Mouse (Mus musculus): ENCODE measurements around the gene Crot. TPM values are rescaled to one million over a fixed set of nuclear protein-coding genes. Genes with fewer than 3 reads are reported as not detected.

Gene Crot
- polyA plus RNA-seq, 1 experiment, result 24.8 TPM

- H3K27ac ChIP-seq (ENCODE audit: insufficient read depth, low read length), result no peak overlapping the region
- WGBS, result 93% methylated on average over 16 of the region's 16 CpGs
- no peak for TF ChIP-seq CTCF (IDR thresholded peaks at IDR 0.05; ENCODE audit: borderline replicate concordance, insufficient read depth, low read depth, low read length)
- TF ChIP-seq POLR2A (IDR thresholded peaks at IDR 0.05; ENCODE audit: borderline replicate concordance, insufficient read depth, low read length), result no peak
- H3K4me3 ChIP-seq (replicated peaks; ENCODE audit: insufficient read depth, low read depth, low read length), result no peak overlapping the region
- peaks cover 2% of the 10 kb centered on the region; the same call in 1 of the 2 replicates for H3K4me1 ChIP-seq (ENCODE audit: control insufficient read depth, insufficient read depth, low read length)
- no peak for DNase-seq
- H3K27me3 ChIP-seq (ENCODE audit: control insufficient read depth, insufficient read depth, low read length), result no peaks in the 10 kb centered on the region
Observed at GRCm38 (mm10) chr5:8991626-8992025, 5.5 kb downstream of the Crot start.

GRCm38 (mm10) chr5:8990526-8990925 lies 6.6 kb downstream of the Crot start:
- Histone ChIP-seq H3K27me3 (ENCODE audit: control insufficient read depth, insufficient read depth, low read length) (no peaks in the 10 kb centered on the region), H3K4me3 (replicated peaks; ENCODE audit: insufficient read depth, low read depth, low read length) (no peak overlapping the region), H3K4me1 (ENCODE audit: control insufficient read depth, insufficient read depth, low read length) (peaks cover 2% of the 10 kb centered on the region; the same call in 1 of the 2 replicates), H3K27ac (ENCODE audit: insufficient read depth, low read length) (no peak overlapping the region)
- no peak for DNase-seq
- TF ChIP-seq CTCF (IDR thresholded peaks at IDR 0.05; ENCODE audit: borderline replicate concordance, insufficient read depth, low read depth, low read length) (no peak), POLR2A (IDR thresholded peaks at IDR 0.05; ENCODE audit: borderline replicate concordance, insufficient read depth, low read length) (no peak)
- 92% methylated on average over 13 of the region's 13 CpGs for WGBS

- Histone ChIP-seq H3K4me1 (ENCODE audit: control insufficient read depth, insufficient read depth, low read length) (no peaks in the 10 kb centered on the region), H3K27ac (ENCODE audit: insufficient read depth, low read length) (no peak overlapping the region), H3K27me3 (ENCODE audit: control insufficient read depth, insufficient read depth, low read length) (no peaks in the 10 kb centered on the region), H3K4me3 (replicated peaks; ENCODE audit: insufficient read depth, low read depth, low read length) (no peak overlapping the region)
- TF ChIP-seq POLR2A (IDR thresholded peaks at IDR 0.05; ENCODE audit: borderline replicate concordance, insufficient read depth, low read length), result no peak
- TF ChIP-seq CTCF (IDR thresholded peaks at IDR 0.05; ENCODE audit: borderline replicate concordance, insufficient read depth, low read depth, low read length), result no peak
- DNase-seq, result no peak
- 63% methylated on average over 5 of the region's 5 CpGs for WGBS
Observed at GRCm38 (mm10) chr5:8987925-8988324, 9.2 kb downstream of the Crot start.

GRCm38 (mm10) chr5:8985470-8985869 lies 11.7 kb downstream of the Crot start:
- Histone ChIP-seq H3K4me1 (ENCODE audit: control insufficient read depth, insufficient read depth, low read length) (no peaks in the 10 kb centered on the region), H3K4me3 (replicated peaks; ENCODE audit: insufficient read depth, low read depth, low read length) (no peak overlapping the region), H3K27me3 (ENCODE audit: control insufficient read depth, insufficient read depth, low read length) (no peaks in the 10 kb centered on the region), H3K27ac (ENCODE audit: insufficient read depth, low read length) (no peak overlapping the region)
- TF ChIP-seq POLR2A (IDR thresholded peaks at IDR 0.05; ENCODE audit: borderline replicate concordance, insufficient read depth, low read length) (no peak), CTCF (IDR thresholded peaks at IDR 0.05; ENCODE audit: borderline replicate concordance, insufficient read depth, low read depth, low read length) (no peak)
- DNase-seq, result no peak
- 92% methylated on average over 3 of the region's 3 CpGs for WGBS

- Histone ChIP-seq H3K4me1 (ENCODE audit: control insufficient read depth, insufficient read depth, low read length) (no peaks in the 10 kb centered on the region), H3K27ac (ENCODE audit: insufficient read depth, low read length) (no peak overlapping the region), H3K27me3 (ENCODE audit: control insufficient read depth, insufficient read depth, low read length) (no peaks in the 10 kb centered on the region), H3K4me3 (replicated peaks; ENCODE audit: insufficient read depth, low read depth, low read length) (no peak overlapping the region)
- TF ChIP-seq CTCF (IDR thresholded peaks at IDR 0.05; ENCODE audit: borderline replicate concordance, insufficient read depth, low read depth, low read length), result no peak
- no peak for TF ChIP-seq POLR2A (IDR thresholded peaks at IDR 0.05; ENCODE audit: borderline replicate concordance, insufficient read depth, low read length)
- no peak for DNase-seq
Observed at GRCm38 (mm10) chr5:8974721-8975120, 22.4 kb downstream of the Crot start.

GRCm38 (mm10) chr5:8972355-8972754 lies 24.8 kb downstream of the Crot start:
- TF ChIP-seq CTCF (IDR thresholded peaks at IDR 0.05; ENCODE audit: borderline replicate concordance, insufficient read depth, low read depth, low read length) (no peak), POLR2A (IDR thresholded peaks at IDR 0.05; ENCODE audit: borderline replicate concordance, insufficient read depth, low read length) (no peak)
- H3K27ac ChIP-seq (ENCODE audit: insufficient read depth, low read length), result no peak overlapping the region
- 62% methylated on average over 7 of the region's 7 CpGs for WGBS
- H3K27me3 ChIP-seq (ENCODE audit: control insufficient read depth, insufficient read depth, low read length), result no peaks in the 10 kb centered on the region
- H3K4me1 ChIP-seq (ENCODE audit: control insufficient read depth, insufficient read depth, low read length), result no peaks in the 10 kb centered on the region
- H3K4me3 ChIP-seq (replicated peaks; ENCODE audit: insufficient read depth, low read depth, low read length), result no peak overlapping the region
- DNase-seq, result no peak

GRCm38 (mm10) chr5:8970694-8971093 lies 26.4 kb downstream of the Crot start:
- Histone ChIP-seq H3K4me1 (ENCODE audit: control insufficient read depth, insufficient read depth, low read length) (no peaks in the 10 kb centered on the region), H3K27me3 (ENCODE audit: control insufficient read depth, insufficient read depth, low read length) (no peaks in the 10 kb centered on the region), H3K4me3 (replicated peaks; ENCODE audit: insufficient read depth, low read depth, low read length) (no peak overlapping the region), H3K27ac (ENCODE audit: insufficient read depth, low read length) (no peak overlapping the region)
- DNase-seq, result no peak
- TF ChIP-seq POLR2A (IDR thresholded peaks at IDR 0.05; ENCODE audit: borderline replicate concordance, insufficient read depth, low read length) (no peak), CTCF (IDR thresholded peaks at IDR 0.05; ENCODE audit: borderline replicate concordance, insufficient read depth, low read depth, low read length) (no peak)
- WGBS, result 88% methylated on average over 2 of the region's 2 CpGs

GRCm38 (mm10) chr5:8964487-8964886 lies 32.6 kb downstream of the Crot start:
- no peak overlapping the region for H3K4me3 ChIP-seq (replicated peaks; ENCODE audit: insufficient read depth, low read depth, low read length)
- 94% methylated on average over 5 of the region's 5 CpGs for WGBS
- H3K4me1 ChIP-seq (ENCODE audit: control insufficient read depth, insufficient read depth, low read length), result no peaks in the 10 kb centered on the region
- H3K27ac ChIP-seq (ENCODE audit: insufficient read depth, low read length), result no peak overlapping the region
- no peak for DNase-seq
- H3K27me3 ChIP-seq (ENCODE audit: control insufficient read depth, insufficient read depth, low read length), result no peaks in the 10 kb centered on the region
- TF ChIP-seq CTCF (IDR thresholded peaks at IDR 0.05; ENCODE audit: borderline replicate concordance, insufficient read depth, low read depth, low read length), result no peak
- TF ChIP-seq POLR2A (IDR thresholded peaks at IDR 0.05; ENCODE audit: borderline replicate concordance, insufficient read depth, low read length), result no peak

Data from cerebellum, adult 2 months (tissue).